Mouse (Mus musculus) cerebellum, adult 11 months (tissue): ENCODE data around the gene Nkx1-2.

Experiments used
- DNase-seq: peaks from one replicate; pipeline ENCODE4 v3.0.0; 2022

Nkx1-2 gene

DNA sequence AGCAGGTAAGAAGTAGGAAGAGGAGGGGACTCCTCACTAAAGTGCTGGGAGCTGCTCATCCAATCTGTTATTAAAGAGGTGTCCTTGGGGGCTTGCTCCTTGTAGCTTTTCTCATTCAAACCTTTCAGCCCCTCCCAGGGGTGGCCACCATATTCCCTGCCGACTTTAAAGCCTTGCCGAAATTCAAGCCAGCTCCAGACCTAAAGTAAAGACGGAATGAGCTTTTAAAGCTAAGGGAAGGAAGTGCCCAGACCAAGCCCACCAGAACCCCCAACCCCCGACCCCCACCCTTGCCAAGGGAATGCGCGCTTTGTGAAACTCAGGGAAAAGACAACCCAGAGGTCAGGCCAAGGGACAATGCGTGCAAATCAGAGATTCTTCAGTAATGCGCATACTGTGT is 1.5 kb upstream of the Nkx1-2 start:
- no peak for DNase-seq

DNA sequence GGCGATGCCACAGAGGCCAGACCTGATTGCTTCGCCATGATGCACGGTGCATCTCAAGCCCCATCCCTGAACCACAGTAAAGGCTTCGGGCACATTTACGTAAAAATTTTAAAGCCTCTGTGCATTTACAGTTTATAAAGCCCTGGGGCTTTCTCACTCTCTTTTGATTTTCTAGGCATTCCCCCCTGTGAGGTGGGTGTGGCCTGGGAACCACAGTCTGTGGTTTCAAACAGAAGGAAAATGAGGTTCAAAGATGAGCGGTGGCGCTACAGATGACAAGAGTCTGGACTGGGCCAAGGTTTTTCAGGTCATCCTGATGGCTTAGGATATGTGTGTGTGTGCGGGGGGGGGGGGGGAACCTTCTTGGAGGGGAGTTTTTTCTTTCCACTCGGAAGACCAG is 589 bp upstream of the Nkx1-2 start:
- DNase-seq: no peak

DNA sequence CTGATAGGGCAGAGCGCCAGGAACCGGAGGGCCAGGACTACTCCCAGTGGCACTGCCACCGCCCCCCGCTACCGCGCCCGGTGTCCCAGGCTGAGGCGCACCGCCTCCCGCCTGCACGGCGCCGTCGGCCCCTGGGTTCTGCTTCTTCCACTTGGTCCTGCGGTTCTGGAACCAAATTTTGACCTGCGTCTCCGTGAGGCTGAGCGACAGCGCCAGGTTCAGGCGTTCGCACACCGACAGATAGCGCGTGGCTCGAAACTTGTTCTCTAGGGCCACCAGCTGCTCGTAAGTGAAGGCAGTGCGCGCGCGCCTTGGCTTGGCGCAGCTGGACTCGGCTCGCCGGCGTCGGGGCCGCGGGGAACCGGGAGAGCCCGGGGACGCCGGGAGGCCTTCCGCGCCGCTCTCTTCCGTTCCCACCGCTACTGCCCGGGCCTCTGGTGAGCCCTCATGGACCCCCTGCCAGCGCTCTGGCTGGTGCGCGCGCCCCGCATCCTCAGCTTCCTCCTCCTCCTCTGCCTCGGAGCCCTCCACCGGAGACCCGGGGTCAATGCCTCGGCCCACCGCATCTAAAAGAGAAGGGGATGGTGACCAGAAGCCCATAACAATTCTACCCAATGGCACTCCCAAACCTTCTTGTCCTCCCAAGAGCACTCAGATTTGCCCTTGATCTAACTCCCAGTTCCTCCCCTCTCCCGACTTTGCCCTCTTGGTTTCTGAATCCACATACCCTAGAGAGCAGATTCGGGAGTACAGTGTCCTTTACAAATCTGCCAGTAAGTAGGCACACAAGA is 2.0 kb downstream of the Nkx1-2 start:
- DNase-seq: no peak

DNA sequence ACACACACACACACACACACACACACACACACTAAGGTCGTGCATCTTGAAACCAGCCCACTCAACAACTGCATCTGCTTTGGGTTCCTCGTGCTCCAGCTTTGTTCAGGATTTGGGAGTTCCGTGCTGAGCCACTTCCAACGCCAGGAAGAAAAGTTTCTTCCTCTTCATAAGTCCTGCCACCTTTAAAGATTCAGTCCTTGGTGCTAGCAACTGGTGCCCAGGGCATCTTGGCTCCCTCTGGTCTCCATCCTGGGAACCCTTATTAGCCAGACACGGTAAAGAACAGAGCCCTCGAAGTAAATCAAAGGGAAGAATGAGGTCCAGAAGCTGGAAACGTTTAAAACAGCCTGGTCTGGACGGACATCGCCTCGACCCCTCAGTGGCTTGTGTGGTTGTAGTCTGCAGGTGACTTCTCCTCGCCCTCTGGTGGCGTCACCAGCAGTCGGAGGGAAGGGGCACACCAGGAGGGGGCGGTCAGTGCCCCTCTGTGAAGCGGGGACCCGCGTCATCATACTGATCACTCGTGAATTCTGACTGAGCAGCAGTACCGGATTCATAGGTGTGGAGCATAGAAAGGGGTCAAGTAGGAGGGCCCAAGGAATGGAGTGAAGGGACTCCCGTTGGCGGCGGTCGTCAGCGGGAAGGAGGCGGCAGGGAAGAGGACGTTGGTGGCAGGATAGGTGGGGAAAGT is 2.7 kb downstream of the Nkx1-2 start:
- DNase-seq: no peak

DNA sequence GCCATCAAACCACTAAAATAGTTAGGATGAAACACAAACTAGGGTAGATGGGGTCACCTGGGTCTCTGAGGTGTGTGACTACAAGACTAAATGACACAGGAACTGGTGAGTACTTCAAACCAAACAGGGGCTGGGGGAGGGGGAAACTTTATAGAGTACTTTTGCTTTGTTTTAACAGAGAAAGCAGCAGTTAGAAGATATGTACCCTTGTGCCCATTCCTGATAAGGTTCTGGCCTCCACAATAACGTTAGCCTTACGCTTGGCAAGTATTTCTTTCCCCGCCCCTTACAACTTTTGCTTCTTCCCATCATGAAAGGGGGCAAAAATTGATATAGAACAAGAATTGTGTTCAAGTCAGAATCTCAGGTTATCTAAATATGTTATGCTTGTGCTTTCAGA is 3.6 kb downstream of the Nkx1-2 start:
- no peak for DNase-seq

DNA sequence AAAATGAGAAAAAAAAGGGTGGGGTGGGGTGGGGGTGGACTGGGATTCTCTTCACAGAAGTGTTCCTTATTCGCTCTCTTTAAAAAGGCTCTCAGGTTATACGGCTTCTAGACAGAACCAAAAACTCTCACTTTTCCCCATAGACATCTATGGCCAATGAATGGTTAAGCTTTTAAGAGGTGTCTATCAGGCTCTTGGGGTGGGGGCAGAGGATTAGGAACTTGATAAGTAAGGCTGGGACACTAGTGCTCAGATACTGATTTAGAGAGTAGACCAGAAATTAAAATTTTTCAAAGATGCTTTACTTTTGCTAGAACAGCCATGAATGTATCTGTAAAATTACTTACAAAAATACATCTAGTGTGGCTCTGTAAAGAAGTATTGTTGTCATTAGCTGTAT is 5.1 kb downstream of the Nkx1-2 start:
- no peak for DNase-seq

DNA sequence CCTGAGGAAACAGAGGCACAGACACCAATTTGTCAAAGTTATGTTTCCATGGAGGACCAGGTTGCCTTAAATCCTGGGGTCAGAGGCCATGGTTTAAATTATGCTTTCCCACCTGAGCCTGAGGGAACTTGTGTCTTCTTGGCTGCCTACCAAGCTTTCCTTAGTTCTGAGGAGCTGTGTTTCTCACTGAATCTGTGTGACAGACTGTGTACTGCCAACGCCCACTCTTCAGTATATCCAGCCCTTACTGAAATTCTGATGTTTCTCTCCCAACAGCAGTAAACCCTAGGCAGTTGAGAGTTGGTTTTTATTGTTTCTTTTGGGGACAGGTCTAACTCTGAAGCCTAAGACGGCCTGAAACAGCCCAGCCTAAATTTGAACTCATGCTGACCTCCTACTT is 5.7 kb downstream of the Nkx1-2 start:
- no peak for DNase-seq

DNA sequence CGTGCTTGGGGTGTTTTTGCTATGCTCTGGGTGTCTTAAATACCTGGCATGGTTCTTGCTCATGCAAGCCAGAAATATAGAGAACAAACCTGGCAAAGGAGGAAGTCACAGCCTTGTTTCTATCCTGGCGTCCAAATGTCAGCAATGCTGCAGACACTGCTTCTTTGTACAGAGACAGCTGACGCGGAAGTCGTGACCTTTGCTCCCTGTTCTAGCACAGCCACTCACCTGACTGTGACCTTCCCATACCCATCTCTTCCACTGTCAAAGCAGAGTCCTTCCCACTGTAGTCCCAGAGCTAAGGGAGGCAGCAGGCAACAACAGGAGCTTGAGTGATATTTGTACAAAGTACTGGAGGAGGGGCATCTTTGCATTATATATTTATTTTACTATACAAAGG is 9.8 kb downstream of the Nkx1-2 start:
- DNase-seq: no peak

DNA sequence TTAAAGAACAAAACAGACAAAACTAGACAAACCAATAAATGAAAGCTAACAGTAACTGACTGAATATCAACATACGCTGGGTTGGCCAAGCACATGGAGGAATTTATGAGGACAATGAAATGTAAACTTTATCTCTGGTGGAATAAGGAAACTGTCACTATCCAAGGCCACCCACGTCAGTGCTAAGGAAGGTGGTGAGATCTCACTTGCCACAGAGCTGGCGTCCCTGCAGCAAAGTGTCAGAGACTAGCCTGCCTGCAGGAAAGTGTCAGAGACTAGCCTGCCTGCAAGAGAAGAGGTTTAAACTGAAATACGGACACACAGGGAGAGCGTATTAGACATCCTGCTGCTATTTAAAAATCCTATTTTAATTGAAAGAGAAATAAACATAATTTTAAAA is 12.3 kb downstream of the Nkx1-2 start:
- DNase-seq: no peak

DNA sequence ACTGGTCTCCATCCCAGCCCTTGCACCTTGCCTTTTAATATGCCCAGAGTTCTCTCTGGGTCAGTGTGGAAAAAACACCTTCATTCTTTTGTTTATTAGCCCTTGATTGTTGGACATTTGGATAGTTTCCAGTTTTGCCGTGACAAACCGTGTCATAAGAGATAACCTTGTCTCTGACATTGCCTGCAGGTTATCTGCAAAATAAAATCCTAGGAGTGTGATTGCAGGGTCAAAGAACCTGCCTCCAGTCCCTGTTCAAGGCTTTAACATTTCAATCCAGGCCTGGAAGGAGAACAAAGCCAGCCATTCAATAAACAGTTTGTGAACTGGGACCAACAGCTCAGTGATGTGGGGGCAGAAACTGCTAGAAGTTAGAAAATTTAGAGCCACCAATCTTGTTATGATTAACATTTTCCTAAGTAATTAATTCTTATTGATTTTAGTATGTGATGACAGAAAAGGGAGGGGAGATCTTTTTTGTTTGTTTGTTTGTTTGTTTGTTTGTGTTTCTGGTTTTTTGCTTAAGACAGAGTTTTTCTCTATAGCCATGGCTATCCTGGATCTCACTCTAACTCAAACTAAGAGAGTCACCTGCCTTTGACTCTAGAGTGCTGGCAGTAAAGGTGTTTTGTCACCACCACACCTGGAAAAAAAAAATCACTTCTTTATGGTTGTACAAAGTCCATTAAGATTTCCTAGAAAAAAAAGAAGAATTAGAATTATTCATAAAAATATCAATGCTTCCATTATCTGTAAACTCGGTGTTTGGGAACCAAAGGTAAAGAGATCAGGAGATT is 13.5 kb downstream of the Nkx1-2 start:
- no peak for DNase-seq

DNA sequence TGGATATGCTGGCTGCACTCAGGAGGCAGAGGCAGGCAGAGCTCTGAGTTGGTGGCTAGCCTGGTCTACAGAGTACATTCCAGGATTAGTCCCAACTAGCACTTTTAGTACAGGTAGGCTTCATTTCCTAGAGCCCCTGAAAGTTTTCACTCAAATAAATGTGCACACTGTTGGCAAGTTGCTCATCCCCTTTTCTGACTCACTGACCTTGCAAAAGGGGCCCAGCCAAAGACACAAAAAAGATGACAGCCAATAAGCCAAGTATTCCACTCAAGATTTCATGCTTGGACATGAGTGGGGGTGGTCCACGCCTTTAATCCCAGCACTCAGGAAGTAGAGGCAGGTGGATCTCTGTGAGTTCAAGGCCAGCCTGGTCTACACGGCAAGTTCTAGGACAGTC is 18.0 kb downstream of the Nkx1-2 start:
- DNase-seq: no peak

DNA sequence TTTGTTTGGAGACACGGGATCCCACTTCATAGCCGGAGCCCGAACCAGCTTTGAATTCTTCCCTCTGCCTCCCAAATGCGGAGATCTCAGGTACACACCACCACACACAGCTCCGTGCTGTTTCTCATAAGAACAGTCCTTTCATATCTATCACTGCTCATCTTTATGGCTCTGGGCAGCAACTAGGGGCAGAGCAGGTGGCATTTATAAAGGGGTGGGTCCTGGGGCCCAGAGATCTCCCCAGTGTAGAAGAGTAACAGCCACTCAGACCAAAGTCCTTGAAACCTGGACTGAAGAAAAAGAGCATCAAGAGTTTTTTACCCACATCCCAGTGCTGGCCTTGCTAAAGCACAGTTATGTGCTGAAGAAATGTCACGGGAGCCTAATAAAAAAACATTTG is 18.9 kb downstream of the Nkx1-2 start:
- no peak for DNase-seq

DNA sequence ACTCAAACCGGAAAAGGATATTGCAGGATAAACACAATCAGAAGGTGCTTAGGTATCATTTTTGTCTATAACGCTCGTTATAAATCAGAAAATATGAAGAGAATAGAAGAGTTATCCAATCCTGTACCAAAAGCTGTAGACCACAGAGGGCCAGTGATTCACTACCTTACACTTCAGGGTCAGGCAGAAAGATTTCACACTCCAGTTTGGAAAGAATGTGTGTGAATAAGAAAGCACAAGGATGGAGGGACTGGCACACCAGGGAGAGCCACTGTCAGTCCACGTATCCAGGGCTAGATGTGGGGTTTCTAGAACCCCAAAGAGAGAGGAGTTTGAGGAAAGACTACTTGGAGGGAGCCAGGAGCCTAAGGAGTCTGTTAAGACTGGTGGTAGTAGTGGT is 22.5 kb downstream of the Nkx1-2 start:
- no peak for DNase-seq

DNA sequence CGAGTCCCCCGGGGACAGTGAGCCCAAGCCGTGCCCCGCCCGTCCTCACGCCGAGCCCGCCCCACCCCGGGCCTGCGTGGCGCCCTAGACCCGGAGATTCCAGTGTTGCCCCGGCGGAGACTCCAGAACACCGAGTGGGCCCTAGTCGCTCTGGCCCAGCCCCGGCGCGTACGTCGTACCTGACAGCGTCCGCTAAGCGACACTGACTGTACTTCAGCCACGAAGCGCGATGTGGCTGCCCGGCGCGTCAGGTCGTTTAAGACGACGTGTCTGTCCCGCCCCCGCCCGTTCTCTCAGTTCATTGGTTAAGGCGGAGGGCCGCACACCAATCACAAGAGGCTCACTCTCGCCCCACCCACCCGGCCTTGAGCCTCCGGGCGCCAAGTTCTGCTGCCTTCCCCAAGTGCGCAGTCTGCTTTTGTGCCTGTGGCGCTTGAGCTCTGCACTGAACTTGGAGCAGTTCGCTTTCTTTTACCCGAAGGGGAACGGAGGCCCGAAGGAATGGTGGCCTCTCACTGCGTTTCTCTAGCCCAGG is 23.3 kb downstream of the Nkx1-2 start, which contains the start of gene Oat:
TSS of gene Oat (minus strand) at position 283 of the 535 bp plus-strand sequence.
- peak; percentile 93 for DNase-seq

DNA sequence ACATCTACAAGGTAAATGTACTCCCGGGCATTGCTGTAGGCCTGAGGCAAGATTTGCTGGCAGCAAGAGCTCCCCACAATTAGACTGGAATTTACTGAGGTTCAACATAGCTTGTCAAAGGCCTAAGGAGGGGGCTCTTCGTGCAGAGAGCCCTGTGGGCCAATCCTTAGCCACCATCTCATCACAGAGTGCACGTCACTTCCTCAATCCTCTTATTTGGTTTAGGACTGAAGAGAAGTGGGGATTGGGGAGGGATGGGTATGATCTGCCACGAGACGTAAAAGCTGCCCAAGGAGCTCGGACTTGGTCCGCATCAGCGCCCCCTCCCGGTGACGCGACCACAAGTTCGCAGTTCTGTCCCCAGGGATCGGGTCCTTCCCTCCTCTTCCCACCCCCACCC is 23.8 kb downstream of the Nkx1-2 start:
- DNase-seq: peak; percentile 73

DNA sequence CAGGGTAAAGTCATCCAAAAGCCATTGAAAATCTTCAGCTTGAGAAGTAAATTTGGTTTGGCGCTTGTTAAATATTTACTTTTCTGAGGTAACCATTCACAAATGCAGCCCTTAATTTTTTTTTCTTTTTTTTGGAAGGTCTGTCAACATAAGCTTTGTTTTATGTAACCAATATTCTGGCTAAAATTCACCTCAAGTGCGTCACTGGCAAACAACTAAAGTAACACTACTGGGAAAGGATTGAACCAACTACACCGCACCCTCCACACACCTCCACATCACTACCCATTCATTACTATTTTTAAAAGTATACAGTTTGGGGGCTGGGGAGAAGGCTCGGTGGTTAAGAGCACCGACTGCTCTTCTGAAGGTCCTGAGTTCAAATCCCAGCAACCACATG is 24.8 kb downstream of the Nkx1-2 start:
- DNase-seq: no peak

DNA sequence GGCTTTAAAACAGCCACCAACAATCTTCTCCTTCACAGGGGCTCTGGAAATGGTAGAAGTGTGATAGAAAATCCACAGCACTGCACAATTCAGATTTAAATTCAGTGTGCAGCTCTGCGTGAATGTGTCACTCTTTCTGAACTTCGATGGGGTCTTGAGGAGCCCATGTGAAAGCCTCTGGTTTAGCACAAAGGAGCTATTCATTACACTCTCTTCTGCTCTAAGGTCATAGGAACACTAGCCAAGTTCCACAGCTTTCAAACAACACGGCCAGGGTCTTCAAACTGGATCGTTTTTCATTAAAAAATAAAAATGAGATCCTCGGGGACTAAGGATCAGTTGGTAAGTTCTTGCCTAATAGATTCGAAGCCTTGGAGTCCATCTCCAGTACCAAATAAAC is 26.2 kb downstream of the Nkx1-2 start:
- DNase-seq: no peak

DNA sequence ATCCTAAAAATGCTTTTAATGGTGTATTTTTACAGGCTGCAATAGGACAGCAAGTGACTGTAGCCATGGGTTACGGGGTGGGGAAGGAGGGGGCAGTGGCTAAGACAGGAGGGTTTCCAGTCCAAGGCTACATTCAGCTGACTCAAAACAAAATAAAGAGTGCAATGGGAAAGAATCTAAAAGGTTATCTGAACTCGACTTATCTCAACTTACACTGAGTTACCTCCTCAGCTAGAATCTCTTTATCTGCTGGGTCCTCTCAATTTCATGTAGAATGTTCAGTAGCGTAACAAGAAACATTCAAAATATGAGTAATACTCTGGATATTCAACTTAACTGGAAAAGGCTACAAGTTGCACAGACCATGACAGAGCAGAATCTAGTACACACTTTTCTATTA is 26.7 kb downstream of the Nkx1-2 start:
- DNase-seq: no peak

DNA sequence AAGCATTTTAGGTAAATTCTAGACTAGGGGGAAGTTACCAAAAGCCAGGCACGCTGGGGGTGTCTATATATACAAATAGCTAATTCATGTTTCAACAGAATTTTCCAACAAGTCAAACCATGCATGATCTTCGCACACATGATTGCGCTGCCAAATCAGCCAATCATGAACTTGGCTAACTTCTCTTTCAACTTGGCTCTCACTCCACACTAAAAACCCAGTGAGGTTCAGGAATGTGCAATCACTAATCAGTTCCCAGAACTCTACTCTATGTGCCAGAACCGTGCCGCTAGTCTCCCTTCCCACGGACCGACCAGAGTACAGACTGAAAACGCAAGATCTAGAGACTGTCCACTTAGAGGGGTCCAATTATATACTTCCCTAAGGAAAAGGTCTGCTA is 28.0 kb downstream of the Nkx1-2 start:
- no peak for DNase-seq

DNA sequence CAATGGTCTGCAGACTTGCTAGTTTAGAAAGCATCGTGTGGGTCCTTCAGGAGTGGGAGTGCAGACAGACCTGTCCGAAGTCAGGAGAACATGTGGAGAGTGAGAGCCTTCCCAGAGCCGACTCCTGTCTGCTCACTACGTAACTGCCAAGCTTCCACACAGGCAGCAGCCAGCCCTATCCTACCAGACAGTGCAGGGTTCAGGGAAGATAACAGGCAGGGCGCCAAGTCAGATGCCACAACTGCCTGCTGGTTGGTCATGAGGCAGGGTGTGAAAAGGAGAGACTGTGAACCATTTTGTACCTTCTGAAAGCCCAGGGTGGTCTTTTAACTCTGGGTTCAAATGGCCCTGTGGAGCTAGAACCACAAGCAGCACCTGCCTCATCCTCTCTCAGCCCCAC is 29.4 kb downstream of the Nkx1-2 start:
- no peak for DNase-seq

DNA sequence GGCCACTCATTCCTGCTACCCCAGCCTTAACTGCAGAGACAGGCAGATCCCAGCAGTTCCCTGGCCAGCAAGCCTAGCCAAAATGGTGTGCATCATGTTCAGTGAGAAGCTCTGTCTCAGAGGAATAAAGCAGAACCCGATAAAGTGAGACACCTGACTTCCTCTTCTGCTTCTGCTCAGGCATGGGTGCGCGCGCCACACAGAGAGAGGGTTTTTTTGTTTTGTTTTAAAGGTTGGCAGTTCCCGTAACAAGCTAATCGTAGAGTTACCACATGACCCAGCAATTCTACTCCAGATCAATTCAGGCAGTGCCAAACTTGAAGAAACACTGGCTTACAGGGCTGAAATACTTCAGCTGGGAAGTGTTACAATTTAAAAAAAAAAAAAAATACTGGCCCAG is 30.6 kb downstream of the Nkx1-2 start:
- no peak for DNase-seq

DNA sequence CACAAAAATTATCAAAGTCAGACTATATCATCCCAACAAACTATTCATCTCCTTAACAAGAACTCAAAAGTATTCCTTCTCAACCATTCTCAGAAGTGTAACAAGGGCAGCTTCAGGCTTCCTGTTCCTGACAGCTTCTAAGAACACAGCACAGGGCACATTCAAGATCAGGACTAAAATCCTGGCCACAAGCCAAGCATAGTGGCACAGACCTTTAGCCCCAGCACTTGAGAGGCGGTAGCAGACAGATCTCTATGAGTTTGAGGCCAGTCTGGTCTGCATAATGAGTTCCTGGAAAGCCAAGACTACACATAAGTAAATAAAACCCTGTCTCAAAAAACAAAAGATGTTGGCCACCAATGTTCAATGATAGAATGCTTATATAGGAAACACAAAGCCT is 33.6 kb downstream of the Nkx1-2 start:
- DNase-seq: no peak

DNA sequence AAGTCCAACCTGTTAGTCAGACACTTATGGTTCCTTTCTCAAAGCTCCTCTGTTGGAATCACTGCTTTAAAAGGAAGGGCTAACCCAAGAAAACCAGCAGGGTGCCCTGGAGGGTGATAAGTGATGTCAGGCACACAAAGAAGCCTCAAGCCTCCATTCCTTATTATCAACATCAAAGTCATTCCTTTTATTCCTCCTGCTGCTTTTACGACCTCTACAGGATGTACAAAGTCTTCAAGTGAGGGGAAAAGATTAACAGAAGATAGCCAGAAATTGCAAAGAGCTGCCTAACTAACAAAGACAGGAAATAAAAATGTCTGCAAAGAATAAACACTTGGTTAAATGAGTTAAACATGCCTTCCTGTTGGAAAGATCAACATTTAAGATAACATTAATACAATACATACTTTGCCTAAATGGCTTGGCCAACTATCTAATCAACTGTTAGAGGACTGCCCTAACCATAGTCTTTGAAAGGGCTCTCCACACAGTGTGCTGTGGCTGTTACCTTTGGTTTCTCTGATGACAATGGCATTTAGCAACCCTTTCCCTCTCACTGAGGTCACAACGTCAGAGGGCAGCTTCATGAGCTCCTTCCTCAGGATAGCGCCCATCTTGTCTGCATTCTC is 40.2 kb downstream of the Nkx1-2 start:
- no peak for DNase-seq
